Mouse (Mus musculus) MEL (cell line): ENCODE measurements around the gene Spata2. TPM values are rescaled to one million over a fixed set of nuclear protein-coding genes. Genes with fewer than 3 reads are reported as not detected.

ENCODE experiments used
- DNase-seq: peaks from one replicate; pipeline ENCODE4 v3.0.0; 2011; ENCODE audit warnings: low read depth, low spot score
- H3K27ac ChIP-seq: 2 replicates; pipeline ENCODE4 v1.5.1; 2012; ENCODE audit warnings: low read depth, mild to moderate bottlenecking, control low read depth, low read length, moderate library complexity; ENCODE audit not compliant: control insufficient read depth
- H3K27me3 ChIP-seq, 2 experiments: fragments of 150-350 bp in 1 of 2; sonication (generic) in 1 of 2; 2 replicates each; pipeline ENCODE4 v1.6.1; 2012; ENCODE audit warnings: low read length in 2 of 2, mild to moderate bottlenecking in 2 of 2, improper control_type of control experiment in 1 of 2, moderate library complexity in 1 of 2; ENCODE audit not compliant: insufficient read depth in 2 of 2, control insufficient read depth in 1 of 2
- H3K36me3 ChIP-seq, 2 experiments: 2 replicates each; pipeline ENCODE4 v1.6.1; 2012 to 2014; ENCODE audit warnings: low read length in 2 of 2, improper control_type of control experiment in 1 of 2, inconsistent platforms in 1 of 2, mild to moderate bottlenecking in 1 of 2; ENCODE audit not compliant: insufficient read depth in 2 of 2, control insufficient read depth in 1 of 2
- H3K4me1 ChIP-seq, 2 experiments: fragments of 150-350 bp in 1 of 2; sonication (generic) in 1 of 2; 2 replicates each; pipeline ENCODE4 v1.6.1; 2012; ENCODE audit warnings: low read length in 2 of 2, improper control_type of control experiment in 1 of 2, mild to moderate bottlenecking in 1 of 2; ENCODE audit not compliant: insufficient read depth in 2 of 2, control insufficient read depth in 1 of 2
- H3K4me3 ChIP-seq, 2 experiments: fragments of 150-350 bp in 1 of 2; sonication (generic) in 1 of 2; 2 replicates each; pipeline ENCODE4 v1.5.1; 2012; ENCODE audit warnings: low read depth in 2 of 2, low read length in 2 of 2, mild to moderate bottlenecking in 2 of 2, moderate library complexity in 2 of 2, control low read depth in 1 of 2, improper control_type of control experiment in 1 of 2; ENCODE audit not compliant: control insufficient read depth in 1 of 2, insufficient read depth in 1 of 2
- H3K79me2 ChIP-seq: 2 replicates; pipeline ENCODE4 v1.6.1; 2012; ENCODE audit warnings: mild to moderate bottlenecking, low read length, moderate library complexity; ENCODE audit not compliant: control insufficient read depth, poor library complexity, insufficient read depth
- H3K9ac ChIP-seq: 2 replicates; pipeline ENCODE4 v1.6.1; 2012; ENCODE audit warnings: low read depth, mild to moderate bottlenecking, control low read depth, low read length, moderate library complexity; ENCODE audit not compliant: control insufficient read depth, poor library complexity, severe bottlenecking
- H3K9me3 ChIP-seq: fragments of 150-350 bp; sonication (generic); replicated peaks from 2 replicates; pipeline ENCODE4 v1.6.1; 2012; ENCODE audit warnings: mild to moderate bottlenecking, low read length, improper control_type of control experiment, moderate library complexity; ENCODE audit not compliant: insufficient read depth
- CHD2 ChIP-seq: IDR thresholded peaks from 2 replicates; pipeline ENCODE4 v1.6.1; 2011; ENCODE audit warnings: low read length, improper control_type of control experiment
- E2F4 ChIP-seq: IDR thresholded peaks from 2 replicates; pipeline ENCODE4 v1.6.1; 2011; ENCODE audit warnings: low read depth, low read length, improper control_type of control experiment, borderline replicate concordance
- ELF1 ChIP-seq: IDR thresholded peaks from 2 replicates; pipeline ENCODE4 v1.6.1; 2014; ENCODE audit warnings: low read depth, mild to moderate bottlenecking, inconsistent platforms, low read length, improper control_type of control experiment, moderate library complexity
- EP300 ChIP-seq, 2 experiments: IDR thresholded peaks; 2 replicates each; pipeline ENCODE4 v1.6.1; 2011; ENCODE audit warnings: improper control_type of control experiment in 2 of 2, low read length in 2 of 2, low read depth in 1 of 2, mild to moderate bottlenecking in 1 of 2
- GABPA ChIP-seq: IDR thresholded peaks from 2 replicates; pipeline ENCODE4 v1.6.1; 2012; ENCODE audit warnings: low read depth, mild to moderate bottlenecking, inconsistent platforms, low read length, improper control_type of control experiment, moderate library complexity
- HCFC1 ChIP-seq: IDR thresholded peaks from 2 replicates; pipeline ENCODE4 v1.6.1; 2012; ENCODE audit warnings: low read depth, mild to moderate bottlenecking, inconsistent platforms, low read length, improper control_type of control experiment, moderate library complexity
- JUND ChIP-seq: IDR thresholded peaks from 2 replicates; pipeline ENCODE4 v1.6.1; 2011; ENCODE audit warnings: low read depth, mild to moderate bottlenecking, improper control_type of control experiment, low read length
- KAT2A ChIP-seq: conservative IDR thresholded peaks from 2 replicates; pipeline ENCODE4 v1.6.1; 2012; ENCODE audit warnings: low read depth, low read length, improper control_type of control experiment, inconsistent platforms
- MAFK ChIP-seq: IDR thresholded peaks from 2 replicates; pipeline ENCODE4 v1.6.1; 2011; ENCODE audit warnings: low read depth, mild to moderate bottlenecking, low read length, improper control_type of control experiment, borderline replicate concordance
- MAX ChIP-seq: IDR thresholded peaks from 2 replicates; pipeline ENCODE4 v1.6.1; 2011; ENCODE audit warnings: low read length, improper control_type of control experiment
- MAZ ChIP-seq: IDR thresholded peaks from 2 replicates; pipeline ENCODE4 v1.6.1; 2012; ENCODE audit warnings: low read depth, mild to moderate bottlenecking, inconsistent platforms, low read length, improper control_type of control experiment
- MEF2A ChIP-seq: IDR thresholded peaks from 2 replicates; pipeline ENCODE4 v1.6.1; 2014; ENCODE audit warnings: low read depth, mild to moderate bottlenecking, inconsistent platforms, low read length, improper control_type of control experiment; ENCODE audit not compliant: poor library complexity, insufficient replicate concordance, severe bottlenecking; ENCODE audit errors: extremely low read depth
- MXI1 ChIP-seq: IDR thresholded peaks from 2 replicates; pipeline ENCODE4 v1.6.1; 2011; ENCODE audit warnings: mild to moderate bottlenecking, low read depth, low read length, improper control_type of control experiment
- MYB ChIP-seq: IDR thresholded peaks from 2 replicates; pipeline ENCODE4 v1.6.1; 2011; ENCODE audit warnings: mild to moderate bottlenecking, low read depth, low read length, improper control_type of control experiment
- MYC ChIP-seq: IDR thresholded peaks from 2 replicates; pipeline ENCODE4 v1.6.1; 2011; ENCODE audit warnings: low read depth, mild to moderate bottlenecking, low read length, improper control_type of control experiment, moderate library complexity
- POLR2A ChIP-seq, 2 experiments: IDR thresholded peaks; 2 replicates each; pipeline ENCODE4 v1.6.1; 2011 to 2012; ENCODE audit warnings: low read length in 2 of 2, mild to moderate bottlenecking in 2 of 2, control low read depth in 1 of 2, improper control_type of control experiment in 1 of 2, low read depth in 1 of 2, moderate library complexity in 1 of 2; ENCODE audit not compliant: control insufficient read depth in 1 of 2, insufficient read depth in 1 of 2, poor library complexity in 1 of 2
- POLR2AphosphoS5 ChIP-seq: IDR thresholded peaks from 2 replicates; pipeline ENCODE4 v1.6.1; 2012; ENCODE audit warnings: low read depth, borderline replicate concordance, mild to moderate bottlenecking, inconsistent platforms, low read length, moderate library complexity, mixed read lengths
- RAD21 ChIP-seq: IDR thresholded peaks from 2 replicates; pipeline ENCODE4 v1.6.1; 2011; ENCODE audit warnings: mild to moderate bottlenecking, low read depth, low read length, improper control_type of control experiment
- RCOR1 ChIP-seq: IDR thresholded peaks from 2 replicates; pipeline ENCODE4 v1.6.1; 2012; ENCODE audit warnings: low read depth, mild to moderate bottlenecking, inconsistent platforms, low read length, improper control_type of control experiment
- SIN3A ChIP-seq: IDR thresholded peaks from 2 replicates; pipeline ENCODE4 v1.6.1; 2012; ENCODE audit warnings: low read length, improper control_type of control experiment, inconsistent platforms
- SMC3 ChIP-seq: IDR thresholded peaks from 2 replicates; pipeline ENCODE4 v1.6.1; 2011; ENCODE audit warnings: low read depth, low read length, improper control_type of control experiment
- TAL1 ChIP-seq: IDR thresholded peaks from 2 replicates; pipeline ENCODE4 v1.6.1; 2012; ENCODE audit warnings: mild to moderate bottlenecking, inconsistent platforms, low read length, moderate library complexity, mixed read lengths
- TCF12 ChIP-seq: IDR thresholded peaks from 2 replicates; pipeline ENCODE4 v1.6.1; 2014; ENCODE audit warnings: low read depth, mild to moderate bottlenecking, inconsistent platforms, low read length, improper control_type of control experiment, moderate library complexity
- UBTF ChIP-seq: IDR thresholded peaks from 2 replicates; pipeline ENCODE4 v1.6.1; 2012; ENCODE audit warnings: low read depth, mild to moderate bottlenecking, inconsistent platforms, low read length, improper control_type of control experiment, moderate library complexity, borderline replicate concordance; ENCODE audit not compliant: insufficient read depth
- ZC3H11A ChIP-seq: IDR thresholded peaks from 2 replicates; pipeline ENCODE4 v1.6.1; 2012; ENCODE audit warnings: low read depth, mild to moderate bottlenecking, inconsistent platforms, low read length, improper control_type of control experiment
- ZKSCAN1 ChIP-seq: IDR thresholded peaks from 2 replicates; pipeline ENCODE4 v1.6.1; 2012; ENCODE audit warnings: low read depth, mild to moderate bottlenecking, inconsistent platforms, low read length, improper control_type of control experiment, moderate library complexity
- ZMIZ1 ChIP-seq: IDR thresholded peaks from 2 replicates; pipeline ENCODE4 v1.6.1; 2012; ENCODE audit warnings: low read depth, mild to moderate bottlenecking, inconsistent platforms, low read length, improper control_type of control experiment, moderate library complexity
- ZNF384 ChIP-seq: IDR thresholded peaks from 2 replicates; pipeline ENCODE4 v1.6.1; 2012; ENCODE audit warnings: low read depth, mild to moderate bottlenecking, inconsistent platforms, low read length, improper control_type of control experiment
- polyA plus RNA-seq, 2 experiments: library from polyadenylated mRNA; stranded (reverse) in 1 of 2; unstranded in 1 of 2; fragments of >175 nt in 1 of 2; fragments of >200 nt in 1 of 2; gene quantifications; 2 replicates each; pipeline versions ENCODE4 v1.2.1 to v1.2.4; 2012; ENCODE audit warnings: low replicate concordance in 2 of 2, low read depth in 1 of 2; ENCODE audit not compliant: insufficient read length in 2 of 2, insufficient read depth in 1 of 2, missing spikeins in 1 of 2
- total RNA-seq: library from RNA; depleted of rRNA; stranded (reverse); fragments of 300-350 nt; gene quantifications from 2 replicates; pipeline ENCODE4 v1.2.3, GENCODE M21; 2012

The Spata2 gene
- total and polyA plus RNA-seq, 3 experiments: 9.4 to 33.5 TPM; not detected in 1

GRCm38 (mm10) chr2:167505127-167505526, 12.4 kb upstream of the Spata2 start (continued):
- peak; percentile 36 to 37; a peak in 3 of 4 replicates for TF ChIP-seq EP300 (IDR thresholded peaks at IDR 0.05; ENCODE audit: low read depth in 1 of 2, low read length in 2 of 2)

GRCm38 (mm10) chr2:167503896-167504349, 11.2 kb upstream of the Spata2 start:
- H3K79me2 ChIP-seq: peaks cover 20% of the 10 kb centered on the region
- DNase-seq: no peak

GRCm38 (mm10) chr2:167503253-167503895, 10.7 kb upstream of the Spata2 start:
- Histone ChIP-seq H3K27ac (peak overlapping the region; percentile 65), H3K36me3 (peaks cover 4 to 17% of the 10 kb centered on the region in 2 experiments; a peak in 3 of 4 replicates), H3K27me3 (no peaks in the 10 kb centered on the region), H3K9ac (peak overlapping the region; percentile 98), H3K4me1 (peaks cover 14 to 27% of the 10 kb centered on the region in 2 experiments), H3K4me3 (peak overlapping the region; percentile 94 to 99), H3K9me3 (no peaks in the 10 kb centered on the region), H3K79me2 (peaks cover 20% of the 10 kb centered on the region)
- DNase-seq: peak; percentile 92
- TF ChIP-seq ZKSCAN1: no peak
- TF ChIP-seq MYB: no peak
- TF ChIP-seq MEF2A: no peak
- no peak for TF ChIP-seq E2F4
- TF ChIP-seq SMC3: no peak
- TF ChIP-seq ELF1: no peak
- TF ChIP-seq ZNF384: no peak
- peak; percentile 41; the same call in 1 of the 2 replicates for TF ChIP-seq MAZ
- TF ChIP-seq ZMIZ1: peak; percentile 82; the same call in 1 of the 2 replicates
- TF ChIP-seq CHD2: no peak
- TF ChIP-seq MAFK: no peak
- no peak for TF ChIP-seq EP300 (IDR thresholded peaks at IDR 0.05; ENCODE audit: low read depth in 1 of 2, low read length in 2 of 2)
- no peak; the same call in 1 of the 2 replicates for TF ChIP-seq ZC3H11A
- no peak for TF ChIP-seq MYC
- no peak for TF ChIP-seq MAX
- TF ChIP-seq MXI1: peak; percentile 33
- peak; percentile 25; the same call in 1 of the 2 replicates for TF ChIP-seq SIN3A
- TF ChIP-seq POLR2A (IDR thresholded peaks at IDR 0.05; ENCODE audit: control insufficient read depth in 1 of 2, insufficient read depth in 1 of 2, low read depth in 1 of 2, low read length in 2 of 2, poor library complexity in 1 of 2): peak; percentile 68 to 88; a peak in 2 of 4 replicates
- no peak for TF ChIP-seq RAD21
- TF ChIP-seq TCF12: peak; percentile 70
- no peak for TF ChIP-seq POLR2AphosphoS5
- TF ChIP-seq TAL1: no peak

More at GRCm38 (mm10) chr2:167503896-167504349, 11.2 kb upstream of the Spata2 start:
- Histone ChIP-seq H3K27me3 (no peaks in the 10 kb centered on the region), H3K9ac (peak overlapping the region; percentile 98), H3K9me3 (no peaks in the 10 kb centered on the region), H3K36me3 (peaks cover 7 to 17% of the 10 kb centered on the region in 2 experiments), H3K27ac (peak overlapping the region; percentile 65; the same call in 1 of the 2 replicates), H3K4me3 (peak overlapping the region; percentile 94 to 99), H3K4me1 (peaks cover 14 to 27% of the 10 kb centered on the region in 2 experiments)
- no peak for TF ChIP-seq POLR2A (IDR thresholded peaks at IDR 0.05; ENCODE audit: control insufficient read depth in 1 of 2, insufficient read depth in 1 of 2, low read depth in 1 of 2, low read length in 2 of 2, poor library complexity in 1 of 2)
- TF ChIP-seq TCF12: no peak
- TF ChIP-seq MYB: no peak
- no peak for TF ChIP-seq CHD2
- no peak for TF ChIP-seq HCFC1
- no peak for TF ChIP-seq MAFK
- TF ChIP-seq KAT2A: no peak
- TF ChIP-seq MXI1: no peak
- no peak for TF ChIP-seq GABPA
- no peak for TF ChIP-seq SIN3A
- no peak for TF ChIP-seq RCOR1
- no peak for TF ChIP-seq POLR2AphosphoS5
- TF ChIP-seq MYC: no peak
- TF ChIP-seq UBTF: no peak
- no peak for TF ChIP-seq MAZ
- TF ChIP-seq JUND: no peak
- no peak for TF ChIP-seq ELF1
